Mouse (Mus musculus): Measurements from ENCODE around the gene Vat1. TPM values are rescaled to one million over a fixed set of nuclear protein-coding genes. Genes with fewer than 3 reads are reported as not detected.
"Not testable (repeated sequence)": the region's sequence is repeated elsewhere in the genome, so short reads cannot be mapped to it uniquely, and the experiment has no call there.

The Vat1 gene
- total RNA-seq, 2 experiments from 2014 or later: 11.5 to 12.3 TPM

GRCm38 (mm10) chr11:101446860-101447259 lies 19.2 kb downstream of the Vat1 start:
- intact Hi-C loops (cut with DNase I): not testable (repeated sequence)

GRCm38 (mm10) chr11:101446319-101446718 lies 19.7 kb downstream of the Vat1 start:
- DNase-seq: no peak
- intact Hi-C loops (cut with DNase I): no loop called here

More at GRCm38 (mm10) chr11:101446860-101447259, 19.2 kb downstream of the Vat1 start:
- not testable (repeated sequence) for DNase-seq

- DNase-seq: no peak
- intact Hi-C loops (cut with DNase I): no loop called here
These were observed 23.3 kb downstream of the Vat1 start for GRCm38 (mm10) chr11:101442760-101443159.

- intact Hi-C loops (cut with DNase I): no loop called here
These were observed 23.8 kb downstream of the Vat1 start, which contains the start of gene Rpl27 for GRCm38 (mm10) chr11:101442127-101442693. TSS of gene Rpl27 (plus strand) at chr11:101442298.

GRCm38 (mm10) chr11:101441450-101442126 lies 24.4 kb downstream of the Vat1 start:
- intact Hi-C loops (cut with DNase I); DNase-seq: not testable (repeated sequence)

More at GRCm38 (mm10) chr11:101442127-101442693, 23.8 kb downstream of the Vat1 start, which contains the start of gene Rpl27:
- DNase-seq: peak; percentile 90 to 96

- intact Hi-C loops (cut with DNase I); DNase-seq: not testable (repeated sequence)
These were observed 28.0 kb downstream of the Vat1 start for GRCm38 (mm10) chr11:101438006-101438405.

GRCm38 (mm10) chr11:101436916-101437315 lies 29.1 kb downstream of the Vat1 start:
- intact Hi-C loops (cut with DNase I): no loop called here
- DNase-seq: no peak

GRCm38 (mm10) chr11:101435831-101436230 lies 30.2 kb downstream of the Vat1 start:
- DNase-seq: no peak
- intact Hi-C loops (cut with DNase I): no loop called here

GRCm38 (mm10) chr11:101433396-101433795 lies 32.6 kb downstream of the Vat1 start:
- DNase-seq: no peak
- intact Hi-C loops (cut with DNase I): no loop called here

GRCm38 (mm10) chr11:101431327-101431726 lies 34.7 kb downstream of the Vat1 start:
- no peak for DNase-seq
- intact Hi-C loops (cut with DNase I): no loop called here

- intact Hi-C loops (cut with DNase I): no loop called here
- DNase-seq: no peak
These were observed 39.9 kb downstream of the Vat1 start for GRCm38 (mm10) chr11:101426165-101426564.

- DNase-seq: peak; percentile 96 to 99
- intact Hi-C loops (cut with DNase I): no loop called here
These were observed 40.9 kb downstream of the Vat1 start, which contains the start of the genes Rundc1 and Ptges3l for GRCm38 (mm10) chr11:101424925-101425813. TSS of gene Rundc1 (plus strand) at chr11:101425085. TSS of gene Ptges3l (minus strand) at chr11:101425333.

GRCm38 (mm10) chr11:101424105-101424851 lies 41.8 kb downstream of the Vat1 start, which contains the start of gene Gm27029:
TSS of gene Gm27029 (minus strand) at chr11:101424796.
- intact Hi-C loops (cut with DNase I): no loop called here
- peak in 1 of 2 experiments; percentile 21 for DNase-seq

- no peak for DNase-seq
- intact Hi-C loops (cut with DNase I): no loop called here
These were observed 45.9 kb downstream of the Vat1 start for GRCm38 (mm10) chr11:101420148-101420547.

GRCm38 (mm10) chr11:101419610-101420009 lies 46.4 kb downstream of the Vat1 start:
- intact Hi-C loops (cut with DNase I): no loop called here
- no peak for DNase-seq

GRCm38 (mm10) chr11:101418991-101419390 lies 47.0 kb downstream of the Vat1 start:
- intact Hi-C loops (cut with DNase I): no loop called here
- DNase-seq: no peak

GRCm38 (mm10) chr11:101417101-101417855 lies 48.8 kb downstream of the Vat1 start, which contains the start of gene Aarsd1:
TSS of gene Aarsd1 (minus strand) at chr11:101417615.
- peak; percentile 81 to 86 for DNase-seq
- intact Hi-C loops (cut with DNase I): no loop called here

- intact Hi-C loops (cut with DNase I): no loop called here
- no peak for DNase-seq
These were observed 49.5 kb downstream of the Vat1 start for GRCm38 (mm10) chr11:101416433-101417100.

GRCm38 (mm10) chr11:101415306-101415705 lies 50.7 kb downstream of the Vat1 start:
- intact Hi-C loops (cut with DNase I): no loop called here
- DNase-seq: no peak

Measured in gastrocnemius, postnatal 36 days (tissue).